Mouse (Mus musculus): ENCODE data around the gene Pdk2. TPM values are rescaled to one million over a fixed set of nuclear protein-coding genes. Genes with fewer than 3 reads are reported as not detected.

Pdk2 gene
- total and polyA plus RNA-seq, 2 experiments from 2014 or later: 14.1 to 30.8 TPM

DNA sequence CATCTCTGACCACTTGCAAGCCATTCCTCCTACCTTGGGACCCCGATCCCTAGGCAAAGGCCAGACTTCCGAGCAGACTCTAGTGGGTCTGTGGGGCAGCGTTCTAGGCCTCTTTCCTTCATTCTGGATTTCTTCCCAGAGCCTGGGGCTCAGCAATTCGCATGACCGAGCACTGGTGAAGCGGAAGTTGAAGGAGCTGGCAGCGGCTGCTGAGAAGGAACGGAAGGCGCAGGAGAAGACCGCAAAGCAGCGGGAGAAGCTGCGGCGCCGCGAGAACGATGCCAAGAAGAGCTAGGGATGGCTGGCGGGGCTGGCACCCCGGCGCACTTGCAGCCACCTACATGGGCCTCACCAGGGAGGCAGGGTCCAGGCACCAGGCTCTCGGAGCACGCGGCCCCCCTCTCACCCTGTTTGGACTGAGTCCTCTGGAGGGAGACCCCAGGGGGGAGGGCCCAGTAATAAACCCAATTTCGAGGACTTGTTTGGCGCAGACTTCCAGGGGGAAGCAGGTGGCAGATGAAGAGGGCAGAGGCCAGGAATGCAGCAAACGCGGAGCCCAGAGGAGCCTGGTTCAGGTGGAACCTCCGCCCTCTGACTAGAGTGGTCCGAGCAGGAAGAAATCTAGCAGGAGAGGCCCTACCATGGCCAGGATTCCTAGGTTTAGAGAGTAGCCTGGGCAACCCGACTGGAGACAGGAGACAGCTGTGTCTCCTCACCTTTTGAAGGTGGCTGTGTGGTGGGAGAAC is 16.5 kb downstream of the Pdk2 start:
- TF ChIP-seq CTCF (IDR thresholded peaks at IDR 0.05): no peak
- ATAC-seq (ENCODE audit: low FRiP score): no peak
- 69% methylated on average over 29 of the region's 29 CpGs for WGBS
- peak; percentile 84 for DNase-seq (ENCODE audit: low spot score)
- peaks cover 54% of the 10 kb centered on the region for H3K36me3 ChIP-seq (ENCODE audit: insufficient read depth, low read length)
- H3K4me2 ChIP-seq (ENCODE audit: low read depth, low read length, poor library complexity, severe bottlenecking): no peak overlapping the region
- H3K27me3 ChIP-seq (ENCODE audit: insufficient read depth, low read length): no peaks in the 10 kb centered on the region
- H3K4me3 ChIP-seq (ENCODE audit: low read depth, low read length): no peak overlapping the region
- no peak overlapping the region for H3K9ac ChIP-seq (replicated peaks; ENCODE audit: low read length, poor library complexity, severe bottlenecking)
- no peak overlapping the region for H3K27ac ChIP-seq (ENCODE audit: low read depth, low read length)
- no peaks in the 10 kb centered on the region for H3K9me3 ChIP-seq (ENCODE audit: low read length)
- H3K4me1 ChIP-seq (ENCODE audit: insufficient read depth, low read length): no peaks in the 10 kb centered on the region

DNA sequence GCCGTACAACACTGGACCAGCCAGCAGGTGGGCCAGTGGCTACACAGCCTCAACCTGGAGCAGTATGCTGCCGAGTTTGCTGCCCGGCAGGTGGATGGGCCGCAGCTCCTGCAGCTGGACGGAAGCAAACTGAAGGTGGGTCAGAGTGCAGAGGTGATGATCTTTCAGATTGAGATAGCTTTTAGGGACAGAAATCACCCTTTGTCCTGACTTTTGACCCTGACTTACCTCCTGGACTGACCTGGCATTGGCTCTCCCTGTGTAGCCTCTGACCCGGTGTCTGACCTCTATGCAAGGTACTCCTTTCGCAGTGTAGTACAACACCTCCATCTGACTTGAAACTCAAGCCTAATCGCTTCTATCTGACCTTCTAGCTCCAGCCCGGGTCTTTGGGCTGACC is 17.7 kb downstream of the Pdk2 start:
- no peaks in the 10 kb centered on the region for H3K9me3 ChIP-seq (ENCODE audit: low read length)
- TF ChIP-seq CTCF (IDR thresholded peaks at IDR 0.05): no peak; the same call in 1 of the 2 replicates
- H3K9ac ChIP-seq (replicated peaks; ENCODE audit: low read length, poor library complexity, severe bottlenecking): no peak overlapping the region
- no peaks in the 10 kb centered on the region for H3K27me3 ChIP-seq (ENCODE audit: insufficient read depth, low read length)
- ATAC-seq (ENCODE audit: low FRiP score) (no peak), DNase-seq (ENCODE audit: low spot score) (no peak)
- no peak overlapping the region for H3K4me3 ChIP-seq (ENCODE audit: low read depth, low read length)
- no peak overlapping the region for H3K4me2 ChIP-seq (ENCODE audit: low read depth, low read length, poor library complexity, severe bottlenecking)
- WGBS: 97% methylated on average over 9 of the region's 9 CpGs
- H3K36me3 ChIP-seq (ENCODE audit: insufficient read depth, low read length): peaks cover 63% of the 10 kb centered on the region
- H3K27ac ChIP-seq (ENCODE audit: low read depth, low read length): no peak overlapping the region
- no peaks in the 10 kb centered on the region for H3K4me1 ChIP-seq (ENCODE audit: insufficient read depth, low read length)

DNA sequence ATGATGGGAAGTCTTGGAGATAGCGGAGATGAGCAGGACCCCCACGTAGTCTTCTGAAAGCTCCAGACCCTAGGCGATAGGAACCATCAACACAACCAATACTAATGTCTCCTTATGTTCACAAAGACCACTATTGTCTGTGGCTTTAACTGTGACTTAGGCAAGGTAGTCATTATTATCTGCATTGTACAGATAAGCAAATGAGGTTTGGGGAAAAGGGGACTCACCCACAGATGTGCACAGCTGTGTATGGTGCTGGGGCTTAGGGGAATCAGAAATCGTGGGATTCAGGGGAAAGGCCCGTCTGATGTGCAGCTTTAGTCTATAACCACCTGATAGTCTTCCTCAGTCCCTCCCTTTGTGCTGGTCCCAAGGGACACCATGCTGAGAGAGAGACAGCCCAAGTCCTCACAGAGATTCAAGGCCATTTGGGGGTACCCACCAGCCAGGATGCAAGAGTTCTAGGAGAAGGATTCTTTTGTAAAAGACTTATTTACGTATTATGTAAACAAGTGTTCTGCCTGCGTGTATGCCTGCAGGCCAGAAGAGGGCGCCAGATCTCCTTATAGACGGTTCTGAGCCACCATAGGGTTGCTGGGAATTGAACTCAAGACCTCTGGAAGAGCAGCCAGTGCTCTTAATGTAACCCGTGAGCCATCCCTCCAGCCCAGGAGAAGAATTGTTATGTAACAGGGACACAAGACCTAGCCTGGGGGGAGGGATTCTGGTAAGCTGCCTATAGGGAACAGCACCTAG is 18.7 kb downstream of the Pdk2 start:
- H3K36me3 ChIP-seq (ENCODE audit: insufficient read depth, low read length): peaks cover 63% of the 10 kb centered on the region
- TF ChIP-seq CTCF (IDR thresholded peaks at IDR 0.05): peak; percentile 67
- no peaks in the 10 kb centered on the region for H3K4me1 ChIP-seq (ENCODE audit: insufficient read depth, low read length)
- H3K9me3 ChIP-seq (ENCODE audit: low read length): no peaks in the 10 kb centered on the region
- H3K9ac ChIP-seq (replicated peaks; ENCODE audit: low read length, poor library complexity, severe bottlenecking): no peak overlapping the region
- H3K27ac ChIP-seq (ENCODE audit: low read depth, low read length): no peak overlapping the region
- H3K4me2 ChIP-seq (ENCODE audit: low read depth, low read length, poor library complexity, severe bottlenecking): no peak overlapping the region
- 83% methylated on average over 10 of the region's 10 CpGs for whole genome bisulfite sequencing
- H3K4me3 ChIP-seq (ENCODE audit: low read depth, low read length): no peak overlapping the region
- ATAC-seq (ENCODE audit: low FRiP score) (no peak), DNase-seq (ENCODE audit: low spot score) (no peak)
- H3K27me3 ChIP-seq (ENCODE audit: insufficient read depth, low read length): no peaks in the 10 kb centered on the region

DNA sequence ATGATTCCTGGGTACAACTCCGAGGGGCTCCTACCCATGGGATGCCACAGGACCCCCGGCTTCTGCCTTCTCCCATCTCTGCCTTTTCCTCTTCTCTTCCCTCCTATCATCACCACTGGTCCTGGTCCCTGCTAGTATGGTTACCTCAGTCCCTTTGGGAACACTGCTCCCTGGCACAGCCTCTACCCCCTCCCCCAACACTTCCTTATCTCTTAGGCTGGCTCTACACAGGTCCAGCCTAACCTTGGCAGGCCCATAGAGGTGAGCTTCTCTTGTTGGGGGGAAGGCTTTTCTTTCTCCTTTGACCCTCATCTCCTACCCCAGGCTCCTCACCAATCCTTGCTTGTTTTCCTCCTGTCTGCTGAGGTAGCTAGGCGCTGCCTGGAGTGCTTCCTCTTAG is 25.7 kb downstream of the Pdk2 start:
- 78% methylated on average over 3 of the region's 3 CpGs for WGBS
- no peaks in the 10 kb centered on the region for H3K27me3 ChIP-seq (ENCODE audit: insufficient read depth, low read length)
- no peak overlapping the region for H3K4me3 ChIP-seq (ENCODE audit: low read depth, low read length)
- ATAC-seq (ENCODE audit: low FRiP score) (no peak), DNase-seq (ENCODE audit: low spot score) (no peak)
- no peak overlapping the region for H3K27ac ChIP-seq (ENCODE audit: low read depth, low read length)
- TF ChIP-seq CTCF (IDR thresholded peaks at IDR 0.05): no peak
- H3K4me2 ChIP-seq (ENCODE audit: low read depth, low read length, poor library complexity, severe bottlenecking): no peak overlapping the region
- H3K9me3 ChIP-seq (ENCODE audit: low read length): no peaks in the 10 kb centered on the region
- H3K9ac ChIP-seq (replicated peaks; ENCODE audit: low read length, poor library complexity, severe bottlenecking): peak overlapping the region; percentile 13; the same call in 1 of the 2 replicates
- peaks cover 42% of the 10 kb centered on the region for H3K36me3 ChIP-seq (ENCODE audit: insufficient read depth, low read length)
- H3K4me1 ChIP-seq (ENCODE audit: insufficient read depth, low read length): peaks cover 8% of the 10 kb centered on the region; the same call in 1 of the 2 replicates

DNA sequence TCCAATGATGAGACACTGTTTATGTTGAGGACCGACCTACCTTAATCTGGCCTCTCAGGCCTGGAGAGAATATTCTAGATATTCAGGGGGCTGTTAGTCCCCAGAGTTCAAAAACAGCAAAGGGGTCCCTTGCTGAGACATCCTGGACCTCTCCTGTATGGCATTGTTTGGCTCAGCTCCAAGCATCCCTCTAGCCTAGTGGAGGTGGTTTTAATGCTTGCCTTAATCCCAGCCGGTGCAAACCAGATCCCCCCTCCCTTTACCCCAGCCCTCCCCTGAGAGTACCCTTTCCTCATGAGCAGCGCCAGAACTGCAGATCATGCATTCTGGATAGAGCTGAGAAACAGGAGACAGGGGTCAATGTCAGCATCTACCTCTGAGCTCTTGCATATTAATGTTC is 28.7 kb downstream of the Pdk2 start:
- 21% methylated on average over 3 of the region's 3 CpGs for WGBS
- peak overlapping the region; percentile 91; the same call in 1 of the 2 replicates for H3K4me3 ChIP-seq (ENCODE audit: low read depth, low read length)
- peak overlapping the region; percentile 97; the same call in 1 of the 2 replicates for H3K9ac ChIP-seq (replicated peaks; ENCODE audit: low read length, poor library complexity, severe bottlenecking)
- 0 out of 2 replicates have a peak overlapping the region, but pooled peaks have one; percentile 59 for H3K27ac ChIP-seq (ENCODE audit: low read depth, low read length)
- ATAC-seq (ENCODE audit: low FRiP score): no peak
- no peak for DNase-seq (ENCODE audit: low spot score)
- no peak for TF ChIP-seq CTCF (IDR thresholded peaks at IDR 0.05)
- H3K9me3 ChIP-seq (ENCODE audit: low read length): no peaks in the 10 kb centered on the region
- H3K36me3 ChIP-seq (ENCODE audit: insufficient read depth, low read length): peaks cover 24% of the 10 kb centered on the region; the same call in 1 of the 2 replicates
- H3K4me2 ChIP-seq (ENCODE audit: low read depth, low read length, poor library complexity, severe bottlenecking): peak overlapping the region; percentile 88
- H3K4me1 ChIP-seq (ENCODE audit: insufficient read depth, low read length): peaks cover 15% of the 10 kb centered on the region; the same call in 1 of the 2 replicates
- H3K27me3 ChIP-seq (ENCODE audit: insufficient read depth, low read length): no peaks in the 10 kb centered on the region

DNA sequence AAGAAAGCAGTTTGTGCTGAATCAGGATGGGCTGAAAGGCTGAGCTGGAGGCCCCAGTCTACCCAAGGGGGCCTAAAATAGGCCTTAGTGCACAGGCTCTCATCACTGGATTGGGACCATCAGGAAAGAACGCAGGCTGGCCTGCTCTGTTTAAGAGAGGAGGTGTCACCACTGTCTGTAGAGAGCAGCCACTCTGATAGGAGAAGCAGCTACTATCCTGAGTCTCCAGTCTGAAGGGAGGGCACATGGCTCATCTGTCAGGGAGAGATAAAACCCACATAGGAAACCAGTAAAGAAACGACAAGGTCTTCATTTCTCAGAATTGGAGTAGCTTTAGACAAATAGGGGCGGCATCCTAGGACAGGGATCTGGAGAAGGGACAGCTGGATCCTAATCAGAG is 29.1 kb downstream of the Pdk2 start:
- ATAC-seq (ENCODE audit: low FRiP score) (no peak), DNase-seq (ENCODE audit: low spot score) (no peak)
- peaks cover 24% of the 10 kb centered on the region; the same call in 1 of the 2 replicates for H3K36me3 ChIP-seq (ENCODE audit: insufficient read depth, low read length)
- no peaks in the 10 kb centered on the region for H3K9me3 ChIP-seq (ENCODE audit: low read length)
- H3K9ac ChIP-seq (replicated peaks; ENCODE audit: low read length, poor library complexity, severe bottlenecking): peak overlapping the region; percentile 97
- 0 out of 2 replicates have a peak overlapping the region, but pooled peaks have one; percentile 59 for H3K27ac ChIP-seq (ENCODE audit: low read depth, low read length)
- TF ChIP-seq CTCF (IDR thresholded peaks at IDR 0.05): no peak
- H3K4me1 ChIP-seq (ENCODE audit: insufficient read depth, low read length): peaks cover 19% of the 10 kb centered on the region; the same call in 1 of the 2 replicates
- peak overlapping the region; percentile 88 for H3K4me2 ChIP-seq (ENCODE audit: low read depth, low read length, poor library complexity, severe bottlenecking)
- H3K4me3 ChIP-seq (ENCODE audit: low read depth, low read length): peak overlapping the region; percentile 91
- no peaks in the 10 kb centered on the region for H3K27me3 ChIP-seq (ENCODE audit: insufficient read depth, low read length)
- WGBS: 40% methylated on average over 3 of the region's 3 CpGs
